Mouse (Mus musculus): Measurements from ENCODE around the gene Hacd2. TPM values are rescaled to one million over a fixed set of nuclear protein-coding genes. Genes with fewer than 3 reads are reported as not detected.

Hacd2 gene
- total and polyA plus RNA-seq, 3 experiments, result 4.7 to 178 (median 54.5) TPM

DNA sequence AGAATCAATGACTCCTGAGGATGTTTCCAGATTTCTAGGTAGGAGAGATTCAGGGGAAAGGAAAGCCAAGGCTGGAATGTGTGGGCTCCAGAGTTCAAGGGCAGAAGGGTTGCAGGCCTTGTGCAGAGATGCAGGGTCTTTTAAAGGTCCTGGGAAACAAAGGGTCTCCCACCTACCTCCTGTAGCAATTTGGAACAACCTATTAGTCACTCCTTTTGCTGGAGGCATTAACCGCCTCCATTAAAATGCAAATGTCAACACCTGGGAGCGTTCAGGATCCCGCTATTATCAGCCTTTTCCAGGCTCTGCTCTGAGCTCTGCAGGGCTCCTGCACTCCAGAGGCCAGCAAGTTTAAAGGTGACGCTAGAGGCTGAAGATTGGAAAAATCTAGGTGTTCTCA, 123.9 kb downstream of the Hacd2 start:
- DNase-seq (ENCODE audit: low spot score) (no peak), ATAC-seq (ENCODE audit: extremely low read depth, insufficient number of reproducible peaks, low FRiP score, poor library complexity, severe bottlenecking) (no peak)
- H3K27me3 ChIP-seq (ENCODE audit: insufficient read depth, low read length), result peaks cover 5% of the 10 kb centered on the region; the same call in 1 of the 2 replicates

DNA sequence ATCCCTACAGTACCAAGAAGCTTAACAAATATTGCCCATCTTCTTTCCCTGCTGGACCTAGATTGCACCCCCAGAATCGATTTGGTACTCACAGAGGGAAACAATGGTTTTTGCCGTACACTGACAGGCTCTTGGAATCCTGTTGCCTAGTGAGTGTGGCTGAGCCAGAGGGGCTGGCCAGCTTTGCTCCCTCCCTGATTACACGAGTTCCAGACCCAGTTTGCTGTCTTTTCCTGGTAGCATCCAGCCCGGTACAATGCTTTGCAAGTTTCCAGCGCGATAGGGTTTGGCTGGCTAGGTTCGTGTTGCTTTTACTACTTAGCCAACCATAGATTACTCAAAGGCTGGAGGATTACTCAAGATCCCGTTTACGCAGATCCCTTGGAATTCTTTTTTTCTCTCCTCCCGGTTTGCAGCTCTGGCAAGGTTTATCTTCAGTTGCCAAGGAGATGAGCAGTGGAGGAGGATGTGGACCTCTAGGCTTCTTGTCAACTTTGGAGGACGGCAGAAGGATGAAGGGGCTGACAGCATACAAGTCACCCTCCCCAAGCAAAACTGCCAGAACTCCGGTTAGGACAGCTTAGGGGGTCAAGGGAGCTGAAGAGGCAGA, 131.0 kb downstream of the Hacd2 start:
- TF ChIP-seq TAL1 (conservative IDR thresholded peaks at IDR 0.05; ENCODE audit: low read depth, low read length) (no peak), POLR2AphosphoS5 (IDR thresholded peaks at IDR 0.05; ENCODE audit: insufficient replicate concordance, low read depth, low read length) (no peak), CTCF (IDR thresholded peaks at IDR 0.05; ENCODE audit: low read depth, low read length) (no peak), GATA1 (IDR thresholded peaks at IDR 0.05; ENCODE audit: borderline replicate concordance, low read length) (no peak), GATA2 (IDR thresholded peaks at IDR 0.05; ENCODE audit: borderline replicate concordance, low read depth, low read length) (no peak)
- peaks cover 9% of the 10 kb centered on the region; the same call in 1 of the 2 replicates for H3K27me3 ChIP-seq (ENCODE audit: insufficient read depth, low read length)
- H3K36me3 ChIP-seq (replicated peaks), result no peaks in the 10 kb centered on the region
- H3K4me1 ChIP-seq (ENCODE audit: insufficient read depth, low read depth, low read length), result no peaks in the 10 kb centered on the region
- no peak overlapping the region for H3K4me3 ChIP-seq (ENCODE audit: low read depth, low read length)
- H3K9me3 ChIP-seq (replicated peaks), result peaks cover 29% of the 10 kb centered on the region
- DNase-seq (ENCODE audit: low spot score), result no peak
- no peak for ATAC-seq (ENCODE audit: extremely low read depth, insufficient number of reproducible peaks, low FRiP score, poor library complexity, severe bottlenecking)

More for the DNA sequence above, 123.9 kb downstream of the Hacd2 start:
- no peak for TF ChIP-seq GATA1 (IDR thresholded peaks at IDR 0.05; ENCODE audit: borderline replicate concordance, low read length)
- H3K4me1 ChIP-seq (ENCODE audit: insufficient read depth, low read depth, low read length), result no peaks in the 10 kb centered on the region
- no peaks in the 10 kb centered on the region for H3K9me3 ChIP-seq (replicated peaks)
- no peak overlapping the region for H3K4me3 ChIP-seq (ENCODE audit: low read depth, low read length)
- H3K36me3 ChIP-seq (replicated peaks), result no peaks in the 10 kb centered on the region

DNA sequence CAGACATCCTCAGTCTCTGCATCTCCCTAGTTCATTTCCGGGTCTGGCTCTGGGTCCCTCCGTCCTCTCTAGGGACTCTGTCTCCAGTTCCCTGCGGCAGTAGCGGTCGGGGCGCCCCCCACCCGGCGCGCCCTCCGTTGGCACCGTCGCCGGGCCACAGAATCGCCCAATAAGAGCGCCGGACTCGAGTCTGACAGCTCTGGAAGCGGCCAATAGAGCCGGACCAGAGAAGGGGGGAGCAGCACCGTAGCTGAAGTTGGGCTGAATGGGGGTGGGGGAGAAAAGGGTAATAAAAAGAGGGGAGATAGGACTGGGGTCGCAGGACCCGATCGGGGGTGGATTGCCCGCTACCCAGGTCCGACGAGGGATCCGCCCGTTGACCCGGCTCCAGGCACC, 132.0 kb downstream of the Hacd2 start:
- Histone ChIP-seq H3K36me3 (replicated peaks) (no peaks in the 10 kb centered on the region), H3K27me3 (ENCODE audit: insufficient read depth, low read length) (peaks cover 5% of the 10 kb centered on the region; the same call in 1 of the 2 replicates), H3K4me1 (ENCODE audit: insufficient read depth, low read depth, low read length) (no peaks in the 10 kb centered on the region), H3K4me3 (ENCODE audit: low read depth, low read length) (no peak overlapping the region), H3K9me3 (replicated peaks) (peaks cover 29% of the 10 kb centered on the region)
- no peak for DNase-seq (ENCODE audit: low spot score)
- TF ChIP-seq POLR2AphosphoS5 (IDR thresholded peaks at IDR 0.05; ENCODE audit: insufficient replicate concordance, low read depth, low read length), result no peak
- TF ChIP-seq CTCF (IDR thresholded peaks at IDR 0.05; ENCODE audit: low read depth, low read length), result no peak
- no peak for TF ChIP-seq GATA2 (IDR thresholded peaks at IDR 0.05; ENCODE audit: borderline replicate concordance, low read depth, low read length)
- TF ChIP-seq GATA1 (IDR thresholded peaks at IDR 0.05; ENCODE audit: borderline replicate concordance, low read length), result no peak
- TF ChIP-seq TAL1 (conservative IDR thresholded peaks at IDR 0.05; ENCODE audit: low read depth, low read length), result no peak
- no peak for ATAC-seq (ENCODE audit: extremely low read depth, insufficient number of reproducible peaks, low FRiP score, poor library complexity, severe bottlenecking)

DNA sequence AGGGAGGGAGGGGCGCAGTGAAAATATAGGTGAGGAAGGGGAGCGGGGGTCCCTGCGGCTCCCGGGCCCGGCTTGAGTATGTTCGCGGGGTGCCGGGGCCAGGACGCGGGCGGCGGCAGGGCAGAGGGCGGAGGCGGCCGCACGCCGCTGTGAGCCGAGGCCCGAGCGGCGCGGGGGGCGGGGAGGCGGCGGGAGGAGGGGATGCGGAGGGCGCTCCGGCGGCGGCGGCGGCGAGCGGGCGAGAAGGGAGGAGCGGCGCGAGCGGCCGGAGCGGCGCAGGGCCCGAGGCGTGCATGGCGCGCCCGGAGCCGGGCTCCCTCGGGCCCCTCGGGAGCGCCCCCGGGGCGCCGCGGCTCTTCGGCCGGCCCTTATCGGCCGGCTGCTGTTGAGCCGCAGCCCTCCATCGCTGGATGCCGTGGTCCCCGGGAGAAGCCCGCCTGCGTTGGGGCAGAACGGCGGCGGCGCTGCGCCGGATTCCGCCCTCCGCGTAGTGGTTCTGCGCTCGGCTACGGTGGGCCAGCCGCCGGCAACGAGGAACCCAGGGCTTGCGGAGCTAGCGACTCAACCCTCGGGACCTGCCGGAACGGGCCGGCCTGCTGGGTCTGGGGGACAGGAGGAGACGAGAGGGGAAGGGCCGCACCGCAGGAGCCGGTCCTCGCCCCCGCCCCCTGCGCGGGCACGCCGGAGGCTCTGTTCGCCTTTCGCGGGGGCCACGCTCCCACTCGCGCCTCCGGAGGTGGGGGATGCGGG, 132.6 kb downstream of the Hacd2 start, which contains the start of gene Adcy5:
Gene Adcy5 (plus strand): TSS at position 237 of the 750 bp plus-strand sequence.
- no peak within 1 kb of the TSS; the same call in 1 of the 2 replicates for H3K4me3 ChIP-seq (ENCODE audit: low read depth, low read length)
- no peaks in the 10 kb centered on the region for H3K36me3 ChIP-seq (replicated peaks)
- H3K4me1 ChIP-seq (ENCODE audit: insufficient read depth, low read depth, low read length), result no peaks in the 10 kb centered on the region
- peaks cover 5% of the 10 kb centered on the region; the same call in 1 of the 2 replicates for H3K27me3 ChIP-seq (ENCODE audit: insufficient read depth, low read length)
- DNase-seq (ENCODE audit: low spot score), result no peak
- H3K9me3 ChIP-seq (replicated peaks), result peaks cover 29% of the 10 kb centered on the region
- no peak for ATAC-seq (ENCODE audit: extremely low read depth, insufficient number of reproducible peaks, low FRiP score, poor library complexity, severe bottlenecking)
- TF ChIP-seq GATA2 (IDR thresholded peaks at IDR 0.05; ENCODE audit: borderline replicate concordance, low read depth, low read length) (no peak), GATA1 (IDR thresholded peaks at IDR 0.05; ENCODE audit: borderline replicate concordance, low read length) (no peak), CTCF (IDR thresholded peaks at IDR 0.05; ENCODE audit: low read depth, low read length) (no peak), TAL1 (conservative IDR thresholded peaks at IDR 0.05; ENCODE audit: low read depth, low read length) (no peak), POLR2AphosphoS5 (IDR thresholded peaks at IDR 0.05; ENCODE audit: insufficient replicate concordance, low read depth, low read length) (no peak)

DNA sequence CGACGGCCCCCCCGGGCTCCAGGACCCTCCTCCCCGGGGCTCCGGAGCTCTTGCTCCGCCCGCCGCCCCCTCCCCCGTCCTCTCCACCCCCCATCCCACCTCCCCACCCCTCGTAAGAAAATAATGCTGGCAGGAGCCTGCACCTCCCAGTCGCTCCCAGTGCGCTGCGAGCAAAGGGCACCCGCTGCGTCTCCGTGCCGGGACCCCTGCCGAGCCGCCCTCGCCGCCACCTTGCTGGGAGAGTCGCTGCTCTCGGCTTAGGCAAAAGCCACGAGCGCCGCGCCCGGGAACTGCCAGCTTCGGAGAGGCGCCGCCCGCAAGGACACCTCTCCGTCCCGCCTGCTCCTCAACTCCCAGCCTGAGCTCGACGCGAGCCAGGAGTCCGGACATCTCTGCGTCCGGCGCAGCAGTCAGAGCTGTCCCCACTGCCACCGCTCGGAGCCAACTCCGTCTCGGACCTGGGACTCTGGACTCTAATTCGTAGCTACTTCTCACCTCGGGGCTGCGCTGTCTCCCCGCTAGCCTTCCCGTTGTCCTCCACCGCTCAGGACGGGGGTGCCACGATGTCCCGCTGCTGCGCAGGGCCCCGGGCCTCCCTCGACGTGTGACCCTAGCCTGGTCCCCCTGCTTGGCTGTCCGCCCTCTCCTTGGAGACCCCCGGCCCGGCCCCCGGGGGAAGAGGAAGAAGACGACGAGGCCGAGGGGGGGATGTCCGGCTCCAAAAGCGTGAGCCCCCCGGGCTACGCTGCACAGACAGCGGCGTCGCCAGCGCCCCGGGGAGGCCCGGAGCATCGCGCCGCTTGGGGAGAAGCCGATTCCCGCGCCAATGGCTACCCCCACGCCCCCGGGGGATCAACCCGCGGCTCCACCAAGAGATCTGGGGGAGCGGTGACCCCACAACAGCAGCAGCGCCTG, 133.4 kb downstream of the Hacd2 start:
- H3K4me1 ChIP-seq (ENCODE audit: insufficient read depth, low read depth, low read length), result no peaks in the 10 kb centered on the region
- no peaks in the 10 kb centered on the region for H3K36me3 ChIP-seq (replicated peaks)
- no peak for ATAC-seq (ENCODE audit: extremely low read depth, insufficient number of reproducible peaks, low FRiP score, poor library complexity, severe bottlenecking)
- peaks cover 29% of the 10 kb centered on the region for H3K9me3 ChIP-seq (replicated peaks)
- H3K4me3 ChIP-seq (ENCODE audit: low read depth, low read length), result no peak overlapping the region
- TF ChIP-seq GATA2 (IDR thresholded peaks at IDR 0.05; ENCODE audit: borderline replicate concordance, low read depth, low read length), result no peak
- TF ChIP-seq TAL1 (conservative IDR thresholded peaks at IDR 0.05; ENCODE audit: low read depth, low read length), result no peak
- no peak for TF ChIP-seq CTCF (IDR thresholded peaks at IDR 0.05; ENCODE audit: low read depth, low read length)
- no peak for TF ChIP-seq POLR2AphosphoS5 (IDR thresholded peaks at IDR 0.05; ENCODE audit: insufficient replicate concordance, low read depth, low read length)
- TF ChIP-seq GATA1 (IDR thresholded peaks at IDR 0.05; ENCODE audit: borderline replicate concordance, low read length), result no peak
- DNase-seq (ENCODE audit: low spot score), result no peak
- peaks cover 7% of the 10 kb centered on the region; the same call in 1 of the 2 replicates for H3K27me3 ChIP-seq (ENCODE audit: insufficient read depth, low read length)

DNA sequence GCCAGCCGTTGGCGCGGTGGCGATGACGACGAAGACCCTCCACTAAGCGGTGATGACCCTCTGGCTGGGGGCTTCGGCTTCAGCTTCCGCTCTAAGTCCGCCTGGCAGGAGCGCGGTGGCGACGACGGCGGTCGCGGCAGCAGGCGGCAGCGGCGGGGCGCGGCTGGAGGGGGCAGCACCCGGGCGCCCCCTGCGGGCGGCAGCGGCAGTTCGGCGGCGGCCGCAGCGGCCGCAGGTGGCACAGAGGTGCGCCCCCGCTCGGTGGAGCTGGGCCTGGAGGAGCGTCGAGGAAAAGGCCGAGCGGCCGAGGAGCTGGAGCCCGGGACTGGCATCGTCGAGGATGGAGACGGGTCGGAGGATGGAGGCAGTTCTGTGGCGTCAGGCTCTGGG, 134.1 kb downstream of the Hacd2 start:
- ATAC-seq (ENCODE audit: extremely low read depth, insufficient number of reproducible peaks, low FRiP score, poor library complexity, severe bottlenecking), result no peak
- H3K4me1 ChIP-seq (ENCODE audit: insufficient read depth, low read depth, low read length), result no peaks in the 10 kb centered on the region
- H3K36me3 ChIP-seq (replicated peaks), result no peaks in the 10 kb centered on the region
- TF ChIP-seq GATA2 (IDR thresholded peaks at IDR 0.05; ENCODE audit: borderline replicate concordance, low read depth, low read length) (no peak), GATA1 (IDR thresholded peaks at IDR 0.05; ENCODE audit: borderline replicate concordance, low read length) (no peak), POLR2AphosphoS5 (IDR thresholded peaks at IDR 0.05; ENCODE audit: insufficient replicate concordance, low read depth, low read length) (no peak)
- H3K9me3 ChIP-seq (replicated peaks), result peaks cover 29% of the 10 kb centered on the region
- no peak overlapping the region for H3K4me3 ChIP-seq (ENCODE audit: low read depth, low read length)
- H3K27me3 ChIP-seq (ENCODE audit: insufficient read depth, low read length), result peaks cover 8% of the 10 kb centered on the region; the same call in 1 of the 2 replicates
- DNase-seq (ENCODE audit: low spot score), result no peak

Measured in G1E (cell line).